ENCODE assay signal across 8 mouse cellular contexts in genomic region chr1:82725026-82725874, GRCm38 (mm10). TPM values are rescaled to one million over a fixed set of nuclear protein-coding genes. Genes with fewer than 3 reads are reported as not detected.
DNase-seq lines count a peak whose midpoint lies in the region; TF ChIP-seq lines count a peak whose summit lies in the region.

No protein-coding gene starts in this region.

- H3K4me1 ChIP-seq in spleen, adult 2 months (ENCODE audit: control insufficient read depth, insufficient read depth, insufficient read length) = peaks cover 3% of the 10 kb centered on the region; the same call in 1 of the 2 replicates
- H3K4me1 ChIP-seq in erythroblast, embryonic 14.5 days (ENCODE audit: control insufficient read depth) = peaks cover 39% of the 10 kb centered on the region
- peaks cover 9% of the 10 kb centered on the region for H3K4me1 ChIP-seq in limb, embryonic 10.5 days

- H3K4me3 ChIP-seq in gastrocnemius, adult 2 months = peak overlapping the region; percentile 89
- peak overlapping the region; percentile 87 for H3K4me3 ChIP-seq in spleen, adult 2 months (ENCODE audit: extremely low read depth, insufficient read depth, insufficient read length)
- H3K4me3 ChIP-seq in erythroblast, embryonic 14.5 days (replicated peaks) = peak overlapping the region; percentile 72
- peak overlapping the region; percentile 88 for H3K4me3 ChIP-seq in limb, embryonic 10.5 days
- peak overlapping the region; percentile 73 for H3K4me3 ChIP-seq in myocyte

- intact Hi-C loops in gastrocnemius, adult 2 months (cut with DNase I) = no loop called here
- intact Hi-C loops in left cerebral cortex, postnatal 36 days (cut with DNase I) = no loop called here

- peaks cover 2% of the 10 kb centered on the region; the same call in 1 of the 2 replicates for H3K27me3 ChIP-seq in spleen, adult 2 months (ENCODE audit: control insufficient read depth, insufficient read depth, low read length)
- peaks cover 8% of the 10 kb centered on the region; the same call in 1 of the 2 replicates for H3K27me3 ChIP-seq in erythroblast, embryonic 14.5 days (ENCODE audit: control insufficient read depth)
- 0 out of 2 replicates have a peak, but pooled peaks cover 4% of the 10 kb centered on the region for H3K27me3 ChIP-seq in limb, embryonic 10.5 days (ENCODE audit: low read depth, poor library complexity, severe bottlenecking)
- peaks cover 5% of the 10 kb centered on the region for H3K27me3 ChIP-seq in myocyte (ENCODE audit: control insufficient read depth, insufficient read depth, insufficient read length)

- H3K9me3 ChIP-seq in erythroblast, embryonic 14.5 days (ENCODE audit: control insufficient read depth, low read length) = no peaks in the 10 kb centered on the region
- H3K9me3 ChIP-seq in limb, embryonic 10.5 days (replicated peaks) = no peaks in the 10 kb centered on the region

- WGBS in spleen, adult 2 months = 2% methylated on average over 37 of the region's 37 CpGs
- 2% methylated on average over 37 of the region's 37 CpGs for WGBS in limb, embryonic 10.5 days

- H3K79me2 ChIP-seq in myocyte (ENCODE audit: control insufficient read depth, insufficient read depth) = peaks cover 29% of the 10 kb centered on the region

- peak; percentile 91 for DNase-seq in gastrocnemius, adult 2 months
- no peak for DNase-seq in gastrocnemius, postnatal 4 days (ENCODE audit: low spot score in 2 of 2)
- no peak for DNase-seq in spleen, adult 2 months (ENCODE audit: low read depth in 1 of 2, low spot score in 2 of 2)
- DNase-seq in spleen, adult 18-20 months = no peak
- DNase-seq in limb, embryonic 10.5 days (ENCODE audit: low spot score) = no peak
- DNase-seq in left cerebral cortex, postnatal 36 days (ENCODE audit: low spot score in 2 of 2) = no peak

- TF ChIP-seq POLR2A in spleen, adult 2 months (IDR thresholded peaks at IDR 0.05; ENCODE audit: low read depth, low read length) = no peak
- TF ChIP-seq POLR2A in myocyte (IDR thresholded peaks at IDR 0.05; ENCODE audit: insufficient read length, low read depth) = no peak

- peak overlapping the region; percentile 98 for H3K4me2 ChIP-seq in myocyte (ENCODE audit: low read depth)

- TF ChIP-seq CTCF in gastrocnemius, adult 2 months (IDR thresholded peaks at IDR 0.05) = no peak
- no peak for TF ChIP-seq CTCF in spleen, adult 2 months (IDR thresholded peaks at IDR 0.05; ENCODE audit: extremely low read depth, insufficient read depth, insufficient read length, insufficient replicate concordance)

- H3K27ac ChIP-seq in gastrocnemius, adult 2 months = peak overlapping the region; percentile 96
- peak overlapping the region; percentile 79 for H3K27ac ChIP-seq in spleen, adult 2 months (ENCODE audit: insufficient read depth, low read length)
- peak overlapping the region; percentile 97 for H3K27ac ChIP-seq in limb, embryonic 10.5 days

- H3ac ChIP-seq in myocyte (ENCODE audit: control insufficient read depth, insufficient read length) = peak overlapping the region; percentile 59

- peaks cover 10% of the 10 kb centered on the region for H3K36me3 ChIP-seq in spleen, adult 2 months (ENCODE audit: control insufficient read depth, insufficient read depth, low read length)
- H3K36me3 ChIP-seq in erythroblast, embryonic 14.5 days (ENCODE audit: control insufficient read depth) = peaks cover 35% of the 10 kb centered on the region
- H3K36me3 ChIP-seq in limb, embryonic 10.5 days = peaks cover 24% of the 10 kb centered on the region
- peaks cover 19% of the 10 kb centered on the region for H3K36me3 ChIP-seq in myocyte (ENCODE audit: control insufficient read depth, insufficient read depth)

TF ChIP-seq in myocyte, 11 proteins besides CTCF, POLR2A, EP300 and RAD21:
- no peak for TF ChIP-seq MYOD1 (IDR thresholded peaks at IDR 0.05; ENCODE audit: control insufficient read depth in 1 of 3, insufficient read length in 2 of 3, low read depth in 2 of 3)

RNA-seq across cellular contexts. Expression of gene Mff, which starts 0.6 kb away (rescaled TPM):
- 100 to 1,000 TPM; 138 to 144 TPM for total RNA-seq in gastrocnemius, adult 2 months (2021)
- 100 to 1,000 TPM; 146 to 158 TPM for total RNA-seq in gastrocnemius, postnatal 4 days (2021)
- 31.6 and 34.8 TPM in 2 replicates for polyA plus RNA-seq in spleen, adult 2 months (2012; rRNA removed)
- polyA plus RNA-seq in erythroblast, embryonic 14.5 days (2012) = 33.2 and 34.7 TPM in 2 replicates
- 182 and 216 TPM in 2 replicates for polyA plus RNA-seq in limb, embryonic 10.5 days (2016; fragmentation: Nextera tagmentation; extraction: Ambion mirVana)
- polyA plus RNA-seq in myocyte (2012; fragmentation: generic; extraction: Trizol) = 121 TPM
- total RNA-seq in left cerebral cortex, postnatal 36 days (2021) = 100 to 1,000 TPM; 259 to 282 TPM

RNA-seq across cellular contexts. Expression of gene Tm4sf20, which starts 43.0 kb away (rescaled TPM):
- total RNA-seq in gastrocnemius, adult 2 months (2021) = not detected
- total RNA-seq in gastrocnemius, postnatal 4 days (2021) = not detected
- polyA plus RNA-seq in spleen, adult 2 months (2012; rRNA removed) = not detected in 2 replicates
- polyA plus RNA-seq in erythroblast, embryonic 14.5 days (2012) = not detected in 2 replicates
- polyA plus RNA-seq in limb, embryonic 10.5 days (2016; fragmentation: Nextera tagmentation; extraction: Ambion mirVana) = 0.25 TPM in 1 of 2 replicates, not detected in the other
- polyA plus RNA-seq in myocyte (2012; fragmentation: generic; extraction: Trizol) = not detected
- total RNA-seq in left cerebral cortex, postnatal 36 days (2021) = not detected

RNA-seq across cellular contexts. Expression of gene Gm47791, which starts 45.8 kb away (rescaled TPM):
- not detected for total RNA-seq in gastrocnemius, adult 2 months (2021)
- not detected for total RNA-seq in gastrocnemius, postnatal 4 days (2021)
- not detected in 2 replicates for polyA plus RNA-seq in spleen, adult 2 months (2012; rRNA removed)
- not detected in 2 replicates for polyA plus RNA-seq in erythroblast, embryonic 14.5 days (2012)
- not detected in 2 replicates for polyA plus RNA-seq in limb, embryonic 10.5 days (2016; fragmentation: Nextera tagmentation; extraction: Ambion mirVana)
- polyA plus RNA-seq in myocyte (2012; fragmentation: generic; extraction: Trizol) = not detected
- total RNA-seq in left cerebral cortex, postnatal 36 days (2021) = not detected
